ENCODE assay signal across 15 mouse cellular contexts in genomic region chr9:121061820-121062623, GRCm38 (mm10).
DNase-seq lines count a peak whose midpoint lies in the region; ATAC-seq lines count a peak whose summit lies in the region.
"Had no signal": no experiment of that assay in that cellular context is flagged by ENCODE, and none has a peak within 500 bp of the region (broad histone marks: within the 10 kb centered on the region; RNA-seq: fewer than 3 reads in every experiment).

No protein-coding gene starts in this region.

- H3K4me3 ChIP-seq in embryonic facial prominence, embryonic 11.5 days (ENCODE audit: low read depth, low read length): no peak overlapping the region
- H3K4me3 ChIP-seq in hindbrain, embryonic 11.5 days (ENCODE audit: low read depth, low read length): no peak overlapping the region
- no peak overlapping the region for H3K4me3 ChIP-seq in midbrain, embryonic 15.5 days
- H3K4me3 ChIP-seq: left cerebral cortex, adult 2 months; myocyte; stomach, embryonic 15.5 days had no signal

- no peaks in the 10 kb centered on the region for H3K27me3 ChIP-seq in embryonic facial prominence, embryonic 11.5 days (ENCODE audit: control insufficient read depth, insufficient read depth, low read length)
- no peaks in the 10 kb centered on the region for H3K27me3 ChIP-seq in hindbrain, embryonic 11.5 days (ENCODE audit: control insufficient read depth, insufficient read depth, low read length)
- H3K27me3 ChIP-seq in midbrain, embryonic 15.5 days (replicated peaks): no peaks in the 10 kb centered on the region
- H3K27me3 ChIP-seq: stomach, embryonic 15.5 days had no signal

- intact Hi-C loops in left cerebral cortex, postnatal 36 days (cut with DNase I): no loop called here

- no peak overlapping the region for H3K27ac ChIP-seq in embryonic facial prominence, embryonic 11.5 days (replicated peaks; ENCODE audit: low read depth, low read length)
- H3K27ac ChIP-seq in hindbrain, embryonic 11.5 days (ENCODE audit: low read depth, low read length): peak overlapping the region; percentile 40
- H3K27ac ChIP-seq in midbrain, embryonic 15.5 days: peak overlapping the region; percentile 46
- H3K27ac ChIP-seq: left cerebral cortex, adult 2 months; stomach, embryonic 15.5 days had no signal

- no peaks in the 10 kb centered on the region for H3K9me3 ChIP-seq in embryonic facial prominence, embryonic 11.5 days (replicated peaks; ENCODE audit: control insufficient read depth, low read length)
- H3K9me3 ChIP-seq in hindbrain, embryonic 11.5 days (ENCODE audit: control insufficient read depth, low read length): no peaks in the 10 kb centered on the region
- H3K9me3 ChIP-seq in midbrain, embryonic 15.5 days: no peaks in the 10 kb centered on the region
- H3K9me3 ChIP-seq: stomach, embryonic 15.5 days had no signal

- no peaks in the 10 kb centered on the region for H3K4me1 ChIP-seq in embryonic facial prominence, embryonic 11.5 days (ENCODE audit: control insufficient read depth, insufficient read depth, low read length)
- H3K4me1 ChIP-seq in hindbrain, embryonic 11.5 days (replicated peaks; ENCODE audit: control insufficient read depth, insufficient read depth, low read length): peaks cover 5% of the 10 kb centered on the region; the same call in 1 of the 2 replicates
- H3K4me1 ChIP-seq in midbrain, embryonic 15.5 days: peaks cover 17% of the 10 kb centered on the region
- H3K4me1 ChIP-seq: stomach, embryonic 15.5 days had no signal

- H3K9ac ChIP-seq in embryonic facial prominence, embryonic 11.5 days (replicated peaks; ENCODE audit: low read length): no peak overlapping the region
- no peak overlapping the region for H3K9ac ChIP-seq in hindbrain, embryonic 11.5 days (ENCODE audit: low read depth, low read length)
- no peak overlapping the region for H3K9ac ChIP-seq in midbrain, embryonic 15.5 days
- H3K9ac ChIP-seq: stomach, embryonic 15.5 days had no signal

- peak; percentile 63 for DNase-seq in heart, adult 11 months
- no peak for DNase-seq in heart, adult 9 months (ENCODE audit: low spot score in 2 of 2)
- DNase-seq in embryonic facial prominence, embryonic 11.5 days (ENCODE audit: low spot score): peak; percentile 10
- peak; percentile 49 for DNase-seq in hindbrain, embryonic 11.5 days (ENCODE audit: low spot score)
- no peak for DNase-seq in lung, postnatal 10 days
- no peak for DNase-seq in left cerebral cortex, postnatal 36 days (ENCODE audit: low spot score in 2 of 2)
- no peak for DNase-seq in ovary, adult 18-20 months (ENCODE audit: low spot score)
- DNase-seq: cerebellum, adult 8-10 months; kidney, postnatal 4 days; right cerebral cortex, postnatal 25 days had no signal

- no peak overlapping the region for H3K4me2 ChIP-seq in embryonic facial prominence, embryonic 11.5 days (ENCODE audit: low read depth, low read length)
- no peak overlapping the region for H3K4me2 ChIP-seq in hindbrain, embryonic 11.5 days (replicated peaks; ENCODE audit: low read depth, low read length)
- H3K4me2 ChIP-seq in midbrain, embryonic 15.5 days: no peak overlapping the region
- H3K4me2 ChIP-seq: heart, embryonic 11.5 days; stomach, embryonic 15.5 days had no signal

- ATAC-seq in embryonic facial prominence, embryonic 11.5 days (replicated peaks; ENCODE audit: insufficient number of reproducible peaks, low FRiP score, low TSS enrichment, low read depth): no peak
- peak; percentile 79 for ATAC-seq in hindbrain, embryonic 11.5 days (ENCODE audit: low FRiP score)
- ATAC-seq in midbrain, embryonic 15.5 days (replicated peaks): peak; percentile 69

- 36% methylated on average over 12 of the region's 12 CpGs for WGBS in embryonic facial prominence, embryonic 11.5 days
- 28% methylated on average over 12 of the region's 12 CpGs for WGBS in hindbrain, embryonic 11.5 days
- whole genome bisulfite sequencing in midbrain, embryonic 15.5 days: 13% methylated on average over 12 of the region's 12 CpGs

- no peaks in the 10 kb centered on the region for H3K36me3 ChIP-seq in embryonic facial prominence, embryonic 11.5 days (replicated peaks; ENCODE audit: control insufficient read depth, insufficient read depth, low read depth, low read length)
- no peaks in the 10 kb centered on the region for H3K36me3 ChIP-seq in hindbrain, embryonic 11.5 days (ENCODE audit: control insufficient read depth, insufficient read depth, low read length)
- H3K36me3 ChIP-seq in midbrain, embryonic 15.5 days (replicated peaks): no peaks in the 10 kb centered on the region
- H3K36me3 ChIP-seq: stomach, embryonic 15.5 days had no signal

Comparison
In these comparisons a context has a peak if more than half of its experiments do, and no peak if none do; other contexts are left out.
1. DNase-seq: peak in heart, adult 11 months (single experiment), embryonic facial prominence, embryonic 11.5 days (single experiment) and hindbrain, embryonic 11.5 days (single experiment); none in heart, adult 9 months (0 of 2), lung, postnatal 10 days (single experiment), left cerebral cortex, postnatal 36 days (0 of 2) and ovary, adult 18-20 months (single experiment).